Mouse (Mus musculus) frontal cortex, postnatal 10 days (tissue): Measurements from ENCODE around the gene Ski.

Experiments used
- DNase-seq, 2 experiments: peaks; one replicate each; pipeline ENCODE4 v3.0.0; 2022; ENCODE audit warnings: low spot score in 2 of 2, mixed read lengths in 1 of 2

Gene Ski

DNA sequence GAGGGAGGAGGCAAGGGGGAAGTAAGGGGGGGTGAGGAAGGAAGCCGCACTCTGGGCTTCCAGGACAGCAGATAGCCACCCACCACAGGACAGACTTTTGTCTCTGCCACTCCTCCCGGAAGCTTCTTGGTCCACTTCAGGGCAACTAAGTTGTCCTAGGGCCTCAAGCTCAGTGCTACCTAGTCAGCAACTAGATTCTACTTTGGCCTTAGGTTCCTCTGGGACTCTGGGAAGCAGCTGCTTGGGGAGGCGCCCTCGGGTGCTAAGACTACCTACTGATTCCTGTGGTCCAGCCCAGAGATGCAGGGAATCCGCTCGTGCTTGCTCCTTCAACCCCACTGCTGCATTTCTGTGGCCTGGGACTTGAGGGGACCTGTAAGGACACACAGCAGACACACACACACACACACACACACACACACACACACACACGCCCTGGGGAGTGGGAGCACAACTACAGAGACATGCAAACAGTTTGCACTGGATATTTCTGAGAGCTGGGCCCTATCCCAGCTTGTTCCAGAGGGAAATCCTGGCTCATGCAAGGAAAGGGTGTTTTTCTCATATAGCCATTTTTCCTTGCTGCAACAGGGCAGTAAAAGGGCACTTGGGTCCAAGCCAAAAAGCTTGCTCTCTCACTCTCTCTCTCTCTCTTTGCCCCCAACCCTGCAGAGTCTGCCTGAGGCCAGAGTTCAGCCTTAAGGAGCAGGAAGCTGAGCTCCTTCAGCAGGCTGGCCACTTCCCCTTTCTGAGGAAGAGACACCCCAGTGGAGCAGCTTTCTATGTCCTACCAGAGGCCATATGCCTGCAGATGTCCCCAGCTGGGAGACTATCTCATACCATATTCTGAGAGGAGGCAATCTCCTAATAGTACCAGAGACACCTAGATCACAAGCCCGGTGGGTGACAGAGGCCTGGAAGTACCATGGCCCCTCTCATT lies 12.2 kb upstream of the Ski start:
- no peak for DNase-seq

DNA sequence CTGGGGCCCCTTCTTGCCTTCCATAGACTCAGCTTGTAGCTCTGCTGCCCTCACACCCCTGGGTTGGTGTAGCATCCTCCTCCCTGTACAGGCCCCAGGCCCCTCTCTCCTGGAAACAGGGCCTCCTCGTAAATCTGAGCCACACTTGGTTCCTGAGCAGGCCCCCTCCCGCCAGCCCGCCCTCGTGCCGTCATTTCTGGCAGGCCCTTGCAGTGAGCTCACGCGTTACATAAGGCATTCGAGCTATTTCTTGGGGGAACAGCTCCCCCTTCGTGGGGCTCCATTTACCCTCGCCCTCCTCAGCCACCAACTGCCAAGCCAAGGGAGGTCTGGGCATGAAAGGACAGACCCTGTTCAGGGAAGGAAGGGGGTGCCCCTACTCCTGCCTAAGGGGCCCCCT lies 11.5 kb upstream of the Ski start:
- DNase-seq = peak; percentile 75 to 80

DNA sequence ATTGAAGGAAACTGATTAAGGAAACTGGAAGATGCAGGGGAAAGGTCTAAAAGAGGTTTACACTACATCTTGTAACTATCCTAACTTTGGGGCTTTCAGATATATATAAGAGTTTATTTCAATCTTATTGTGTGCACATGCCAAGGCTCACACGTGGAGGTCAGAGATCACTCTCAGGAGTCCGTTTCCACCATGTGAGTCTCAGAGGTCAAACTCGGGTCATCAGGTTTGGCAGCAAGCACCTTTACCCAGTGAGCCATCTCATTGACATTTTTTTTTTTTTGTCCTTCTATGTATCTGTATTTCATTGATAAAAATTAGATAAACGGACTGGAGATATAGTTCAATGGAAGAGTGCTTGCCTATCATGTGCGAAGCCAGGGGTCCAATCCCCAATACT lies 6.1 kb upstream of the Ski start:
- DNase-seq = no peak

DNA sequence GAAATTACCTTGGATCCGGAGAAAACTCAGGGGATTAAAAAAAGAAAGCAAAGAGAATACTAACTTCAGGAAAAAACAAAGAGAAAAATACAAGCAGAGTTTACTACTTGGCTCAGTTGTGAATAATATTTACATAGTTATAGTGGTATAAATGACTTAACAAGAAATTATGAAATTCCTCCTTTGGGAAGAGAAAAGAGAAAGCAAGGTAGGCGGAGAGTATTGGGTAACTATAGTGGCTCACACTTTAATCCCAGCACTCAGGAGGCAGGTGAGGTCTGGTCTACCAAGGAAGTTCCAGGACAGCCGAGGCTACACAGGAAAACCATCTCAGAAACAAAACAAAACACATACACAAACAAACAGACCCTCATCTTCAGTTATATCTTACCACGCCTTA lies 5.6 kb upstream of the Ski start:
- no peak for DNase-seq

DNA sequence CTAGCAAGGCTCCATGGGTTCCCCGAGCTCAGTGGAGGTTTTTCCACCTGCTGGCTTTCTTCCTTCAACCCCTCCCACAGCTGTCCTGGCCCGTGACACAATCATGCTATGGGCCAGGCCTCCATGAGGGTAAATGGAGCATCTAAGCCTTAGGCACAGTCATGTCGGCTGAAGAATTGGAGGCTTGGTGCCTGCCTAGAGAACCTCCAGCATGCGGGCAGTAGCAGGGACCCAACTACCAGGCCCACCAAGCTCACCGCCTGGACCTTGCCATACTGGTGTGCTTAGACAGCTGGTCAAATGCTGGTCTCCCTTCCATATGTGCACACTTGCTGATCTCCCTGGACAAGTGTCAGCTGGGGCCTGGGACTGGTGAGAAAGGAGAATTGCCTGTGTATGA lies 3.5 kb upstream of the Ski start:
- no peak for DNase-seq

DNA sequence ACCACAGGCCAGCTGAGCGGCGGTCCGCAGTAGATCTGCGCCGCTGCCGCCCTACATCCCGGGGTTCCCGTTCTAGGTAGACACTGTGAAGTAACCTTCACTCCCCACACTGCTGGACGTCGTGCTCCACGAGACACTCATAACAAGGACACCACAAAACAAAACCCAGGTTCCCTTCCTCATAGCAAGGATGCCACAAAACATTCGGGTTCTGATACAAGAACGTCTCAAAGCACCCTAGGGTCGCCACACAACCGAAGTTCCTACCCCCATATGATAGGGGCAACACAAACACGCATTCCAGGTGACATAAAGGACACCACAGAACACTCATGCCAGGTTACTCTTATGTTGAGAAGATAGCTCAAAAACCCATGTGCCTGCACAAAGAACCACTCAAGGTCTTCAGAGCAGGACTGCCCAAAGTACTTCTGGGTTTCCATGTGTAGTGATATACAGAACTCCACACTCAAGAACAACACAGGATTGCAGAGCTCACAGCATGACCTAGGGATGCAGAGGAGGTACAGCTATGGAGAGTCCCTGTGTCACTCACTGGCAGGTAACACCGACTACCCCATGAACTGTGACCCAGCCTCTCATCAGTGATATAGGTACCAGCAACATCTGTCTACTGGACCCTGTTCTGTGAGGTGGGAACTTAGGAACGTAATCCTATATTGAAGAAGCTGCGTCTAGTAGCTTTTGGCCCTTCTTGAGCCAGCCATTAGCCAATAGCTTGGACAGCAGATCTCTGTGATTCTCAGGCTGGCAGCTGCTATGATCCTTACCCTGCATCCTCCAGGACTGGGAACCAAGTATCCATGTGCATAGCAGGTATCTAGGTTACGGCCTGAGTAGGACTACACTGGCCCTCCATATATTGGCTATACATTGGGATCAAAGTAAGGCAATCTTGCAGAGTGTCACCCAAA lies 1.5 kb upstream of the Ski start:
- no peak for DNase-seq

DNA sequence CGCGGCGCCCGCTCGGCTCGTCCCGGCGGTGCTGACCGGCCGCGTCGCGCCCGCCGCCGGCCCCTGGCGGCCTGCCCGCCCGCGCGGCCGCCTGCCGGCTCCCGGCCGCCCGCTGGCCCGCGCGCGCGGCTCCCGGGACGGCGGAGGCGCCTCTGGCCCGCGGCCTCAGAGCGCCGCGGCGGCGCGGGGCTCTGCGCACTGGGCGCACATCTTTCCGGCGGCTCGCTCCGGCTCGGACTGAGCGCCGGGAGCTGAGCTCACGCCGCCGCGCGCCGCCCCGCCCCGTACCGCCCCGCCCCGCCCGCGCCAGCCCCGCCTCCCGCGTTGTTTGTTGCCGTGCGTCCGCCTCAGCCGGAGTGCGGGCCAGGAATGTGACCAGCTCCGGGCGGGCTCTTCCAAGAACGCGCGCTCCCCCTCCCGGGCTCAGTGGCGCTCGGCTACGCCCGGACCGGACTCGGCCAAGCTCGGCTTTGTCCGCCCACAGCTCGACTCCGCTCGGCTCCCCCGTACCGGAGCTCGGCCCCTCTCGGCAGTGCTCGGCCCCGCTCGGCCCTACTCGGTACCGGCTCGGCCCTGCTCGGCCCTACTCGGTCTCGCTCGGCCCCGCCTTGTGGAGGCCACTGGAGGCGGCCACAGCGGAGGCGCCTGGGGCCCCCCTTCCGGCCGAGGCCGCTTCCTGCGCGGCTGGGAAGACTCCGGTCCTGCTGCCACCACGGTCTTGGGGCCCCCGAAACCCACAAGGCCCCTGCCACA lies 625 bp upstream of the Ski start:
- peak; percentile 97 to 100 for DNase-seq

DNA sequence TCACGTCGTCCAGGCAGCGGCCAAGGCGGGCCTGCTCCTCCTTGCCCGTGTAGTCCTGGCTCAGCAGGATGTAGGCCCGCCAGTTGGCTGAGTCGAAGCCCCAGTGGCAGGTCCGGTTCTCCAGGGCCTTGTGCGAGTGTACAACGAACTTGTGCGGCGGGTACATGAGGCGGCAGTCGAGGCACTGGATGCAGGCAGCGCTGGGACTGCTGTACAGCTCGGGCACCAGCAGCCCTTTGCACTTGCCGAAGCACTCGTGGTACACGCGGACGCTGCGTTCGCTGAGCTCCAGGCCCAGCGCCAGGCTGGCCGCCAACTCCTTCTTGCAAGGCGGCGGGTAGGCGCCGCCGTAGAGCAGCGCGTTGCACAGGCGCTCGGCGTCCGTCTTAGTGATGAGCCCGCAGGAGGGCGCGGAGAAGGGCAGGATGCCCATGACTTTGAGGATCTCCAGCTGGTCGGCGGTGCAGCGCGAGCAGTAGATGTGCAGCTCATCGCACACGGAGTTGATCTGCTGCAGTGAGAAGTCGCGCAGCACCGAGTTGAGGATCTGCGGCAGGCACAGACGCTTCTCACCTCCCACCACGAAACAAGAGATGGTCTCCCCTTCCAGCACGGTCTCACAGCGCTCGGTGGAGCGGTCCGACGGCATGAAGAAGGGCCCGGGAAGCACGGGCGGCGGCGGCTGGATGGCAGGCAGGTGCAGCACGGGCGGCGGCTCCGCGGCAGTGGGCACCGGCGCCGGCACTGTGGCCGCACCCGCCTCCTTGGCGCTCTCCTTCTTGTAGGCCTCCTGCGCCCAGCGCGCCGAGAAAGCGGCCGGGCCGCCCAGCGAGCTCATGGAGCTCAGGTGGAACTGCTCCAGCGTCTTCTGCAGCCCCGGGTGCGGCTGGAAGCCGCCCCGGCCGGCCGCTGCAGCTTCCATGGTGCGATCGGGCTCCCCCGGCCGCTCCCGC lies 517 bp downstream of the Ski start:
- peak; percentile 59 to 75 for DNase-seq

DNA sequence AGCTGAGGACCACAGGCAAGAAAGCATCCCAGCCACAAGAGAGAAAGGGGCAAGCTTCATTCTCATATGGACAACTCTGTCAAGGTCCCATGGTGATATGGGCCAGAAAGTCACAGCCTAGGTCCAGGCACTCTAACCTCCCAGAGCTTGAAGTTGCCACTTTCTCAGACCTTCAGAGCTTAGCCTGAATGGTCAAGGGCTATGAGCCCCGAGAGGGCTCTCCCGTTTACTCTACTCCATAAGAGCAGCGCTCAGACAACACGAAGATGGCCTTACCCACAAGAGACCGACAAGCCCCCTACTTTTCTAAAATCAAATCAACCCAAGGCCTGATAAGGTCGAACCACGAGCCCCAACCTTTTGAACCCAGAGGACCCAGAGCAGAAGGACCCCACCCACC lies 1.3 kb downstream of the Ski start:
- no peak for DNase-seq

DNA sequence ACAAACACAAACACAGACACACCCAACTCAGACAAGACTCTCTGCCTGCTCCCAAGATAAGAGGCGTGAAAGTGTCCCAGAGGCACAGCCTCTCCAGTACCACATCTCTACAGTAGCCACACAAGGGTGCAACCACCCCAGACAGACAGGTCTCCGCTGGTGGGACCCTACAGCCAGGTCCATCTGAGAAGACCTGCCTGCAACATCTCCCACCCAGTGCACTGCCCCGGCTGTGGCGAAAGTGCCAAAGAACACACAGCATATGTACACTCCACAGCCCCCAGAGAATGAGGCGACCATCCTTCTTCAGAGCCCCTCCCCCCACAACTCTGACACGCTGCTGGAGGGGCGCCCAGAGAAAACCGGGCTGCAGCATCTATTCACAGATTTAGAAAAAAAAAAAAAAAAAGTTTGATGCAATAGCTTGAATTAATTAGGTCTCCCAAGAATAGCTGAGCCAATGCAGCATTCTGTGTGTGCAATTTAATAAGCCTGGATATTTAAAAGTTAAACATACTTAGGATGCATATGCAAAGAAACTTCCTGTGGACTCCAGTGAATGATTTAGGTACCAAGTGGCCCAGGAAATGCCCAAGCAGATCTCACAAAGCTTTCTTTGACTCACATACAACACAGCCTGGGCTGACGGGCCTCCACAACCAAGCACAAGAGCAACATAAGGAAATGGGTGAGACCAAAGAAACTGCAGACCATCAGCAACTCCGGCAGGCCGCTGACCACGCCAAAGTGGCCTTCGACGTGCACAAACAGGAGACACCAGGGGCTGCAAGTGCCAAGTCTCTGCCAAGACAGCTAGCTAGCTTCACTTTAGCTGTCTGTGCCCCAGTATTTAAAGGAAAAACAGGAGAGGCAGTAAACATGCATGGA lies 1.9 kb downstream of the Ski start:
- DNase-seq = no peak

DNA sequence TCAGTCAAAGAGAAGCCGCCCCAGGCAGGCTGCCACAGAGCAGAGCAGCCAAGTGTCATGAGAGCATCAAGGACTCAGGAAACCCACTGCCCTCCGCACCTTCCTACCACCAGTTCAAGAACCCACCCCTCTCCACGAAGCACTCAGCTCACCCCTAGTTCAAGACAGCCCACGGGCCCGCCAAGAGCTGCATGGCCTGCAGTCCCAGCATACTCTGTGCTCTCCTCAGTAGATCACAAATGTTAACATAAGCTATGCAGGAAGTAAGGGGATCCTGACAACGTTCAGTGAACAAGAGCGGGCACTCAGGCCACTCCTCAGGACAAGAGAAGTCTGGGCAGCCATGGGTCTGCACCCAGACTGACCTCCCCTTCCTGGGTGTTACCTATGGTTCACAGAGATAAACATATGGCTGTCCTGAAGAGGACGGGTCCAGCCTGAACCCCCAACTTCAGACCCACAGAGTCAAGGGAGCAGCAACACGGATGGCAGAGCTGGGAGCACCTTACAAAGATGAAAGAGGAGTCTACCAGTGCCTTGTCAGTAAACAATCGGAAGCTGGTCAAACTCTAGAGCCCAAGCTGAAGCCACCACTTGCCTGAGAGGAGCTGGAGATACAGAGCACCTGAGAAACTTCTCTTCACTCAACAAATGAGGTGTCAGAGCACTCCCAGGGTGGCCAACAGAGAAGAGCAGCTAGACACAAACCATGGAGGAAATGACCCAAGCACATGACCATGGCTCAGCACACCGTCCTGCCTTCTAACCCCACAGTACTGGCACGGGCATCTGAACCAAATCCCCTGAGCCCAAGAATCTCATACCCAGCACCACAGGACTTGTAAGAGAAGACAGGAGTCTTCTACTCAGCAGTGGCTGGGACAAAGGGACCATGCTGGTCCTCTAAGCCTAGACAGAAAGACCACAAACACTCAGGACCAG lies 2.9 kb downstream of the Ski start:
- DNase-seq = no peak

DNA sequence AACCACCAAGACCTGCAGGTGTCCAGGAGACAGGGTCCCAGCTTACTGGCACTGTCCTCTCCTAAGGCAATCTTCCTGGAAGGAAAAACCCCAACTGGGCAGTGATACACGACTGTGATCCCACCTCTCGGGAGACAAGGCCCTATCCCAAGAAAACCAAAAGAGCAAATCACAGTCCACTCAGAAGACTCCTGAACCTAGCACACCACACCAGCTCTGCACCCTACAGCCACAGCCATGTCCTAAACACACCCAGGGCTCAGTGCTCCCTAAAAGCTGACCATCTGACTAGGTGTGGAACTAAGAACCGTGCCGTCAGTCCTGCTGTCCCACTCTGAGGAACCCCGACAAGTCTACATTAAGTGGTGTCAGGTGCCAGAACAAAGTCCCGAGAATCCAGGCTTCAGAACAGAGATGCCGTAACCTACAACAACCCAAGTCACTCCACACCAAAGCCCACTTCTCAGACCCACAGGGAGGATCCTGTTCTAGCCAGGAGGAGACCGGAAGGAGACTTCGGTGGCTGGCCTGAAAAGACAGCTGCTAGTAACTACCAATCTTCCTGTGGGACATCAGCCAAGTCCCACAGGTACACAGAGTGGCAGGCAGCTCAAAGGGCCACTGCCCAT lies 4.2 kb downstream of the Ski start:
- DNase-seq = no peak

DNA sequence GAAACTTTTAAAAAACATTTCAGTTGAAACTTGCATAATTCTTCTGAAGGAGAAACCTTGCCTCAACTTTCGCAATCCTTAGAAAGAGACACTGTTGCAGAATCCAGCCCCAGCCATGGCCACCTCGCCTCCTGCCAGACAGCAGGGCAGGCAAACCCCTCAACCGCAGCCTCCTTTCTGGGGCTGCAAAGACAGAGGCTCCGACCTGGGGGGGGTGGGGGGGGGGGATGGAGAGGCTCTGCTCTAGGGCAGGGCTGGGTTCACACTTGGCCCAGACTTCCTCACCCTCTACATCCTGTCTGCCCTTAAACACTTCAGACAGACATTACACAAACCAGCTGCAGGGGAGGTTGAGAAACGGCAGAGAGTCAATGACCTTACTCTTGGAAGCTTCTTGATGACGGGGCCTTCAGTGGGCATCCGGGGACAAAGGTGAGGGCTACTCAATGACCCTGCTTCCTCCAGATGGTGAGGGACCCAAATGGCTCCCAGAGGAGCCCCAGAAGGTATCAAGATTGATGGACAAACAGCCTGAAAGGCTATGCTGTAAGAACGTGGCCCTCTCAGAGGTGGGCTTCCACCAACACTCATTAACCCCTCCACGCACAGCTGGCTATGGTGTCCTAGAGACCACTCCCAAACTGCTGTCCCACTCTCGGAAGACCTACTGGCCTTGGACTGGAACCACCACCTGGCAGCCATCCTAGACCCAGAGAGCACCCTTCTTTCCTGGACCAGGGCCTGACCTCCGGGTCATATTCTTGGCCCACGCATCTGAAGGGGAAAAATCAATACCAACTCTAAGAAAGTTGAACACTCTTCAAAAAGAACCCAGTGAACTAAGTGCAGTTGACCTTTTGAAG lies 4.9 kb downstream of the Ski start:
- DNase-seq = no peak

DNA sequence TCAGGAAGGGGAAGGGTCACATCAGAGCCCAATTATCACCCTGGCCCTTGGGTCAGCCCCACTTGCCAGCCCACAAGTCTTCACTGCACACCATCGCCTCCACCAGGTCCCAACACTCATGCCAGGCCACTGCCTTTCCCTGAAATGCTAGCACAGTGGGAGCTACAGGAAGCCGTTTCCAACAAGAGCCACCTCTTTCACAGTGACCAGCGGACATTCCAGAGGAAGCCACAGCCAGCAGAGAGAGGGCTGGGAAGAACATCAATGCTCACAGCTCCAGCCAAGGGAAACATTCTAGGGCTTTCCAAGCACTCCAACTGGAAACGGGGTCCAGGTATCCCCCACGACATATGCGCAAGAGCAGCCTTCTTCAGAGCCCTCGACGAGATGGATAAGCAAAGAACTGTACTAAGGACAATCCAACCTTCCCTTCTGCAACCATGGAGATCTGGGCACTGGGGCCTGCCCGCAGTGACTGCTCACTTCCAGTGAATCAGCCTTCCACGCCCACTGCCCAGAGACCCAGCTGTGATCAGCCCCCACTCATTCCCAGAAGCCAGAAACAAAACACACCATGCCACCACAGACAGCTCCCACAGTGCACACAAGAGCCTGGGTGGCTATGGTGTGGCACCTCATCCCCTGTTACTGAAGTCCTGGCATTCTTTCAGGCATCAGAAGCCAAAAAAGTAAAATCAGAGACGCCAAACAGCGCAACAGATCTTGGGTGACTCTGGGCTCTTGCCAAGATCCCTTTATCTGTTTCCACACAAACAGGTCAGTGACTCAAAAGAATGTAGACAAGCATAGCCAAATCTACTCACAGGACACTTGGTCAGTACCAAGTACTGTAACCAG lies 6.4 kb downstream of the Ski start:
- DNase-seq = no peak

DNA sequence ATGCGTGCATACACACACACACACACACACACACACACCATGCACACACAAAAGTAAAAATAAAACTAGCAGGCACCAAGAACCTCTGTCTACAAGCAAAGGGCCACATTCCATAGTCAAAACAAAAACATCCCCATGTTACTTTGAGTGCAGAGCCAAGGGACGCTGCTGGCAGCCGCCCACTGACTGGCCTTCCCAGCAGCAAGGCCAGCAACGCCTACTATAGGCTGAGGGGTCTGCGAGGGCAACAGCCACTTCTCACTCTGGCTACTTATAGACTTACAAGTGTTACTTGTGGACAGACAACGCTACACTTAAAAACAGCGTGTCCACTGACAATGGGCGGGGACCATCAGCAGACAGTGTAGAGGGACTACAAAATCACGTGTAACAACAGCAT lies 7.2 kb downstream of the Ski start:
- no peak for DNase-seq

DNA sequence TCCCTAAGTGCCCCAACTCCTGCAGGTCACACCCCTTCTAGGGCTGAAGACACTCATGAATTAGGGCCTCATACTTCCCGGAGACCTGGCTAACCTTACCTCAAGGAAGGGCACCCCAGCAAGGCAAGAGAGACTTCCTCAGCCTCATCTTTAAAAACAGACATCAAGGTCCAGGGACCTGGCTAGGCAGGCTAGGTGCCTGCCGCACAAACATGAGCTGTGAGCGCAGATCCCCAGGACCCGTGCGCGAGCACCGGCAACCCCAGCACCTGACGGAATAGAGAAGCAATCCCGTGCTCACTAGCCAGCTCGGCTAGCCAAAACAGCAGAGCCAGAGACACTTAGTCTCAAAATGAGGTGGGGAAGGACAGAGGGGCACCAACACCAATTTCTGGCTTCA lies 7.6 kb downstream of the Ski start:
- DNase-seq = no peak
